Mouse (Mus musculus): ENCODE results near the gene Slc25a25.

DNA sequence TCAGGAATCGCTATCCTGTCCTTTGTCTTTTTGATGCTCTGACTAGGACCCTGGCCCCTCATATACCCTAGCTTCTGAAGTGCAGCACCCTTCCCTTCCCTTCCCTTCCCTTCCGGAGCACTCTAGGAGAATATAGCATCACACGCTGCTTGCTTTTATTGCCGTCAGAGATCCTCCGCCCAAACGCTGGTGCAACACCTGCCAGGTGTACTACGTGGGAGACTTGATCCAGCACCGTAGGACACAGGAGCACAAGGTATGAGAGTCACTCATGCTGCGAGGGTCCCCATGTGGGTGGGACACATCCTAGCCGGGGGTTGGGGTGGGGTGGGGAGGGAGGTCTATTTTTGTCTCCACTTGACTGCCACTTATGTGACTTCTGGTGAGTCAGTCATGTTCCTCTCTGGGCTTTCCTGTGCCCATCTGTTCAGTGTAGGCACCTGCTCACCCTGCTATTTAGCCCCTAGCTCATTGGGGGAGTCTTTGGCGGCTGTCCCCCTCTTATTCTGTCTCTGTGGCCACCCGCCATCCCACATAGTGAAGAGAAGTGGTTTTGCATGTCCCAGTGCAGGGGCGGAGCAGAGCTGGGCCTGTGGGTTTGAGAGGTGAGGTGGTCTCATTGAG is 75.8 kb downstream of the Slc25a25 start:
- TF ChIP-seq CTCF (conservative IDR thresholded peaks at IDR 0.05; ENCODE audit: low read length) (no peak), POU5F1 (IDR thresholded peaks at IDR 0.05; ENCODE audit: borderline replicate concordance, low read length) (no peak), NANOG (IDR thresholded peaks at IDR 0.05; ENCODE audit: borderline replicate concordance, low read length) (no peak)

All from E14TG2a.4 (cell line).